Mouse (Mus musculus): ENCODE results near the gene Jagn1. TPM values are rescaled to one million over a fixed set of nuclear protein-coding genes. Genes with fewer than 3 reads are reported as not detected.

Gene Jagn1
- total RNA-seq, 2 experiments from 2014 or later = 35.7 to 36.8 TPM

DNA sequence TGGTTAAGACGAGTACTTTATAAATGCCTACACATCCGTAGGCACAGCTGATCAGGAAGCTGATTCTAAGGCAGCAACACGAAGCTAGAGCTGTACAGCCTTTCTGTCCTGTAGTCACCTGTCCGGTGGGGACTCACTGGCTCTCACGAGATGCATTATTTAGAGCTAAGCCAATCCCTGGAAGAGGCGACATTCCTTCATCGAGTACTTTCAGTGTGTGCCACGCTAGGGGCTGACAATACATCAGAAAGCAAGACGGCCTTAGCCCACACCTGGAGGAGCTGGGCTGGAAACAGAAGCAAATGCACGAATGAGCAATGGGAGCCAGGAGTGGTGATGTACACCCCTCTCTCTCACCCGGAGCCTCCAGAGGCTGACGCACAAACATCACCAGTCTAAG, 5.2 kb upstream of the Jagn1 start:
- intact Hi-C loops (cut with DNase I) = no loop called here
- Histone ChIP-seq H3K4me3 (no peak overlapping the region), H3K27ac (no peak overlapping the region)
- TF ChIP-seq CTCF (IDR thresholded peaks at IDR 0.05) = no peak
- no peak for DNase-seq (ENCODE audit: extremely low spot score in 1 of 2, low spot score in 2 of 2)

DNA sequence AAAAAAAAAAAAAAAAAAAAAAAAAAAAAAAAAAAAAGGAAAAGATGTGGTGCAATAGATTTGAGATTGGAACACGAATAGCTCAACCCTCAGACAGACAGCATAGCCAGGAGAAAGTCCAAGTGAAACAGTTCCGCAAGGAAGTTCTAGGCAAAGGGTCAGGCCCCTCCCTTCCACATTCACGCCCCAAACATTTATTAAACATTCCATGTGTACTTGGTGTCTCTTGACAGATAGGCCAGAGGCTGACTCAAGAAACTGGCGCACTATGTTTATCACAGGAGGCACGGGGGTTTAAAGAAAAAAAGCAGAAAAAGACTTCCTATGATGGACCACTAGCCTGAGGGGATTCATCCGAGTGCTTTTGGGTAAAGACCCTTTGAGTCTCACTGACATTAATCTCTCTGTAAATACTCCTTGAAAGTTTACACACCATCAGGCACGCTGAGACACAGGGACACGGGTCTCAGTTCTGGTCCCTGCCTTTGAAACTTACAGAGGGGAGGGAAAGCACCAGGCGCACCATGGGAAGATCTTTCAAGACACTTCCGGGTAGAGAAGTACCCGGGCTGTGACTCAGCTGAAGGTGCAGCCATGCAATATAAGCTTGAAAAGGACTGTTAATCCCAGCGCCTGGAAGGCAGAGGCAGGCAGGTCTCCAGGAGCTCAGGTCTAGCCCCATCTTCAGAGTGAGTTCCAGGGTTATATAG, 3.5 kb upstream of the Jagn1 start:
- no peak overlapping the region for H3K4me3 ChIP-seq
- TF ChIP-seq CTCF (IDR thresholded peaks at IDR 0.05) = no peak
- intact Hi-C loops (cut with DNase I) = no loop called here
- no peak for DNase-seq (ENCODE audit: extremely low spot score in 1 of 2, low spot score in 2 of 2)
- no peak overlapping the region for H3K27ac ChIP-seq

DNA sequence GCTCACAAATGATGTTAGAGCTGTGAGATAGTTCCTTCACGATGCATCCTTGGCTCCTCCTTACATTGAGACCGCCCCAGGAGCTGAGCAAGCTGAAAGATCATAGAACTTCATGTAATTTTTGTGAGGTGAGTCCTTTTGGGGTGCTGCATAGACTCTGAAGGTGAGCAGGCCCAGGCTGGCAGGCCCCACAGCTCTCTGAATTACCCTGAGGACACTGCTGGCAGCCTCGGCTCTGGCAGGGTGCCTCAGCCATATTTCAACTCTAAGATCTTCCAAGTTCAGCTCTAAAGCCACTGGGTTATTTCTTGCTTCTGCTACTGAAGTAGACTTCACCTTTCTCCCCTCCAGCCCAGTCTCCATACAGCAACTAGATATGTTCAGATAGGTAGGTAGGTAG, 1.7 kb upstream of the Jagn1 start:
- no peak for TF ChIP-seq CTCF (IDR thresholded peaks at IDR 0.05)
- no peak overlapping the region for H3K4me3 ChIP-seq
- DNase-seq (ENCODE audit: extremely low spot score in 1 of 2, low spot score in 2 of 2) = no peak
- no peak overlapping the region for H3K27ac ChIP-seq
- intact Hi-C loops (cut with DNase I) = loop anchor here (10.0 kb wide), 2 partner anchors 254 to 396 kb away; partner anchors contain the start of genes Tatdn2 and Thumpd3

DNA sequence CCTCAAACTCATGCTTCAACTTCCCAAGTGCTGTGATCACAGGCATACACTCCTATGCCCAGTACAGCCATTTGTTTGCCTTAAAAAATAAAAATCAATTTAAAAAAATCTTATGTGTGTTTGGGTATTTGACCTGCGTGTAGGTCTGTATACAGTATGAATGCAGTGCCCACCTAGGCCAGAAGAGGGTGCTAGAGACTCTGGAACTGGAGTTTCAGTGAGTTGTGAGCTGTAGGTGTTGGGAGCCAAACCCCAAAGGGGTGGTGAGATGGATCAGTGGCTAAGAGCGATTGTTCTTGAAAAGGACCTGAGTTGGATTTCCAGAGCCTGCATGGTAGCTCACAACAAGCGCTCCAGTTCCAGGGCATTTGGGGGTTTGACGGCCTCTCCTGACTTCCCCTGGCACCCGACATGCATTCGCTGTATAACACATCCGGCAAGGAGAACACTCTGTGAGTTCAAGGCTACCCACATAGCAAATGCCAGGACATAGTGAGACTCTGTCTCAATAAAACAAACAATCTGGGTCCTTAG, 1.2 kb upstream of the Jagn1 start:
- DNase-seq (ENCODE audit: extremely low spot score in 1 of 2, low spot score in 2 of 2) = peak; percentile 49 to 65
- no peak overlapping the region for H3K4me3 ChIP-seq
- H3K27ac ChIP-seq = no peak overlapping the region
- peak; percentile 77 for TF ChIP-seq CTCF (IDR thresholded peaks at IDR 0.05)
- intact Hi-C loops (cut with DNase I) = loop anchor here (10.0 kb wide), 2 partner anchors 254 to 396 kb away; partner anchors contain the start of genes Tatdn2 and Thumpd3

DNA sequence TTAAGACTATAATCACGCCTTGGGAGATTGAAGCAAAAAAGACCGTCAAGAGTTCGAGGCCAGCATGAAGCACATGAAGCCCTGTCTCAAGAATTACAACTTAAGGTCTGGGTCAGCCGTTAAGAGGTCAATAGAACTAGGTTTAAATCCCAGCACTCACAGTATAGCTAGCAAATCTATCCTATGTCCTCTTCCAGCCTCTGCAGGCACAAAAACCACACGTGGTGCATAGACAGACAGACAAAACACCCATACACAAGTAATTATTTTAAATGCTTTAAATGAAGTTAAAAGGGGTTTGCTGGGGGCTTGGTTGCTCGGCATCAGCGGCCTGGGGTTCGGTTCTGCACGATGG, 305 bp upstream of the Jagn1 start:
- H3K4me3 ChIP-seq = peak overlapping the region; percentile 93
- DNase-seq (ENCODE audit: extremely low spot score in 1 of 2, low spot score in 2 of 2) = no peak
- no peak for TF ChIP-seq CTCF (IDR thresholded peaks at IDR 0.05)
- intact Hi-C loops (cut with DNase I) = loop anchor here (10.0 kb wide), 2 partner anchors 253 to 397 kb away; partner anchors contain the start of genes Tatdn2 and Thumpd3
- peak overlapping the region; percentile 91 for H3K27ac ChIP-seq

DNA sequence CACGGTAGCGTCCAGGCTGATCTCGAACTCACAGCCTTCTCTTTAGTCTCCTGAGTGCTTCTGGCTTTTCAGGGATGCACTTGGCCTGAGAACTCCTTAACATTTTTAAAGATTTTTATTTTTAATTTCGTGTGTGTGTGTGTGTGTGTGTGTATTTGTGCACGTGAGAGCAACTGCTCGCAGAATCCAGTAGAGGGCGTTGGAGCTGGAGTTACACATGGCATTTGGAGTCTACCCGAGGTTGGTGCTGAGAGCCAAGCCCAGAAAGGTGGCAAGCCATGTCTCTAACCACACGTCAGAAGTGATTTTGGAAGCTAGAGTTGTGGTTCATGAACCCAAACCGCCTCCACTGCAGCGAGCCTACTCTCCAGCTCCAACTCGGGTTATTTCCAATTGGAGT, 722 bp downstream of the Jagn1 start:
- peak; percentile 15 for TF ChIP-seq CTCF (IDR thresholded peaks at IDR 0.05)
- Histone ChIP-seq H3K27ac (peak overlapping the region; percentile 91), H3K4me3 (peak overlapping the region; percentile 93)
- no peak for DNase-seq (ENCODE audit: extremely low spot score in 1 of 2, low spot score in 2 of 2)
- intact Hi-C loops (cut with DNase I) = loop anchor here (10.0 kb wide), 2 partner anchors 252 to 398 kb away; partner anchors contain the start of genes Tatdn2 and Thumpd3

DNA sequence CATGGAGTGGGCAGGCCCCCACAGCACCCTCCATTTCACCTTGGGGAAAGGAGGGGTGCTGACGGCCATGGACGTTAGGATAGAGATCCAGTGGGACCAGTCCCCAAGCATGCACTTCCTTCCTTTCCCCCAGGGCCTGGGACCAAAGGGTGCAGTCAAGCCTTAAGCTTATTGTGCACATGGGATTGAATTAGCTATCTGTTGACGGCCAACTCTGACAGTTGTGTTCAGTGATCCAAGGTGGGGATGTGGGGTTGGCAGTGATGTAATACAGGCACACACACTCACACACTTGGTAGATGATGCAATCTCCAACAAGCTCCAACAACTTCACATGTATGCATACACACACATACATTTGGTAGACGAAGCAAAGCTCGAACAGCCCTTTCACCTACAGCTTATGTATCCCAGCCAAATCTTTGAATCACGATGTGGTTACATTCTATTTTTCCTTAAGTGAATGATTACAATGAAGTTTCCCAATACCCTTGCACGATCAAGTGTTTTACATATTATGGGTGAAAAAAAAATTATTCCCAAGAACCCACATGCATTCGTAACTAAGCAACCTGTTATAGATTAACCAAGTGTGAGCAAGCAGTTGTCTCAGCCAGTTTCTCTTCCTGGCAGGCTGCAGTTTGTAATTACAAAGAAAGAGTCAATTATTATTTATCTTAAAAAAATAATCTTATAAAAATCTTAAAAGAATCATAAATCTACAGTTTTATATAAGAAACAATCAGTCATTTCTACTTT, 2.0 kb downstream of the Jagn1 start:
- TF ChIP-seq CTCF (IDR thresholded peaks at IDR 0.05) = no peak
- DNase-seq (ENCODE audit: extremely low spot score in 1 of 2, low spot score in 2 of 2) = no peak
- Histone ChIP-seq H3K27ac (no peak overlapping the region), H3K4me3 (no peak overlapping the region)
- intact Hi-C loops (cut with DNase I) = loop anchor here (10.0 kb wide), 2 partner anchors 250 to 400 kb away; partner anchors contain the start of genes Tatdn2 and Thumpd3

DNA sequence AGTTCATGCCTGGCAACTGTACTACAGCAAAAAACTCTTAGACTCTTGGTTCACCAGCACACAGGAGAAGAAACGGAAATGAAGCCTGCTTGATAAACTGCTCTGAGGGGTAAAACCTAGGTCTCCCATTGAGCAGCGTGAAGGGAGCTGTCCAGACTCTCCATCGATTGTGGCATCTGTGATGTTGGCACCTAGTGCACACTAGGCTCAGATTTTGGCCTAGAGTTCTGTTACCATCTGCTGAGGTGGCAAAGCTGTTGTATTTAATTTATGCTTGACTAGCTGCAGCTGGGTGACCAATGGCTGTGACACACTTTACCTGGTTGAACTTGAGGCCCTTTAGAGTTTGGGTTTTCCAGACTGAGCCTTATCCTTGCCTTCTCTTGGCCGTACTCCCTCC, 5.3 kb downstream of the Jagn1 start:
- intact Hi-C loops (cut with DNase I) = loop anchor here (10.0 kb wide), 2 partner anchors 247 to 403 kb away; partner anchors contain the start of genes Tatdn2 and Thumpd3
- Histone ChIP-seq H3K4me3 (no peak overlapping the region), H3K27ac (no peak overlapping the region)
- no peak for TF ChIP-seq CTCF (IDR thresholded peaks at IDR 0.05)
- DNase-seq (ENCODE audit: extremely low spot score in 1 of 2, low spot score in 2 of 2) = no peak

DNA sequence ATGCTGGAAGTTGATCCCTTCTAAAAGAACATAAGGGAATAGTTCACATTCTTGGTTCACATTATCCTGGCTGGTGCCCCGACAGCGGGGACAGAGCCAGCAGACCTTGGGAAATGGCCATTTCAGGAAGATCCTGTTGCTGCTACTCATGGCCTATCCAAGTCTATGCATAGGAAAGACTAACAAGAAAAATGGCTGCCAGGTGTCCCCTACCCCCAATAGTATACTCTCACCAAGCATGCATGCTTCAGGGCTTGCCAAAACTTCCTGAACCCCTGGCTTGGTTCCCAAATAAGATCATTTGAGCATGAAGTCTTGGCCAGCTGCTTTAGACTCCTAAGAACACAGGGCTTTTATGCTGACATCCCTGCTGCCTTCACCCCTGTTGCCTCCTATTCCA, 9.5 kb downstream of the Jagn1 start:
- H3K27ac ChIP-seq = no peak overlapping the region
- H3K4me3 ChIP-seq = no peak overlapping the region
- TF ChIP-seq CTCF (IDR thresholded peaks at IDR 0.05) = no peak
- no peak for DNase-seq (ENCODE audit: extremely low spot score in 1 of 2, low spot score in 2 of 2)
- intact Hi-C loops (cut with DNase I) = no loop called here

DNA sequence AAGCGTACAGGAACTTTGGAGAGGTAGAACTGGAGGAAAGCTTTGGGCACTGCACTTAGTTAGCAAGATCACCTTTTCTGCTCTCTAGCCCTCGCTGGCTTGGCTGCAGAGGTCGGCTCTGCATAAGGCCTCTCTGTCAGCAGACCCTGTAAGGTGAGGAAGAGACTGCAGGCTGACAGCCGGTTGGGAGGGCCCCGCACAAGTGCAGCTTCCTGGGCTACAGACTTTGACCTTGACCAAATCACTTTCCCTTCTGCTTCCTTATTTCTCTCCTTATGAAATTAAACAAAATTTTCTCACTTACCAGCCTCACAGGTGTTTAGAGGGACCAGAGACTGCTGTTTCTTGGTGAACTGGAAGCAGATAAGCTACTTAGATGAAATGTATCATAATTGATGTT, 12.6 kb downstream of the Jagn1 start:
- no peak overlapping the region for H3K4me3 ChIP-seq
- no peak overlapping the region for H3K27ac ChIP-seq
- intact Hi-C loops (cut with DNase I) = no loop called here
- no peak for TF ChIP-seq CTCF (IDR thresholded peaks at IDR 0.05)
- DNase-seq (ENCODE audit: extremely low spot score in 1 of 2, low spot score in 2 of 2) = no peak

DNA sequence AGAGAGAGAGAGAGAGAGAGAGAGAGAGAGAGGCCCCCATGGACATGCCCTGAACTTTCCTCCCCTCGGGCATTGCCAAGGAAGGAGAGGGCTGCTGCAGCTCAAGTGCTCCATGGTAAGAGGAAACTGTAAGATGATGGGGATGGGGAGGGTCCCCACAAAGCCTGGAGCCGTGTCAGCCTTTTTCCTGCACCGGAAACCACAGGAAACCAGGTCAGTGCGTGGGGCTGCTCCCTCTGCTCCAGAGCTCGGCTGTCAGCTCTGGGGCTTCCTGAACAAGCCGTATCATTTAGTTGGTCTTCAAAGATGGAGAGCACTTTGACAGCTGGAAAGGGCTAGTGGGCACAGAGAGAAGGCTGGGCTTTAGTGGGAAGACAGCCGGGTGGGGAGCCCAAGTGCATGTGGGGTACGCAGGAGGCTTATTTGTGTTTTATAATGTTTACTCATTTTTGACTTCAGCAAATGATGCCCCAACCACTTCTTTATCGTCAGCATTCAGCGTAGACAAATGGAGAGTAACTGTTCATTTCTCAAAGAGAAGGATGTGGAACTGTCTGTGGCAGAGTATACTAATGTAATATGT, 15.7 kb downstream of the Jagn1 start, which contains the start of gene Il17re:
Il17re (plus strand) TSS at position 533 of the 583 bp plus-strand sequence.
- TF ChIP-seq CTCF (IDR thresholded peaks at IDR 0.05) = no peak
- DNase-seq (ENCODE audit: extremely low spot score in 1 of 2, low spot score in 2 of 2) = no peak
- intact Hi-C loops (cut with DNase I) = no loop called here
- H3K4me3 ChIP-seq = no peak within 1 kb of the TSS
- no peak within 1 kb of the TSS for H3K27ac ChIP-seq

DNA sequence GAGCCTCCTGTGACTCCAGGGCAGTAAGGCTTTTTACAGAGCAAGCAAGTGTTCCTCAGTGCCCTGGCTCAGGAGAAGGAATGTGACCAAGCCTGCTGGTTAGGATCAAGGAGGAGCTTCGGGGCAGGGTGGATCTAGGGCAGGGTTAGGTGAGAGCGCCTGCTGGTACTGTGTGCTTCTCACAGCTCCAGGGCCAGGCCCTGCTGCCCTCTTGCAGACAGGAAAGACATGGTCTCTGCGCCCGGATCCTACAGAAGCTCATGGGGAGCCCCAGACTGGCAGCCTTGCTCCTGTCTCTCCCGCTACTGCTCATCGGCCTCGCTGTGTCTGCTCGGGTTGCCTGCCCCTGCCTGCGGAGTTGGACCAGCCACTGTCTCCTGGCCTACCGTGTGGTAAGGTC, 16.3 kb downstream of the Jagn1 start:
- Histone ChIP-seq H3K27ac (no peak overlapping the region), H3K4me3 (no peak overlapping the region)
- no peak for DNase-seq (ENCODE audit: extremely low spot score in 1 of 2, low spot score in 2 of 2)
- intact Hi-C loops (cut with DNase I) = no loop called here
- no peak for TF ChIP-seq CTCF (IDR thresholded peaks at IDR 0.05)

All from left cerebral cortex, adult 2 months (tissue).